Mouse (Mus musculus) cerebellum, adult 2 months (tissue): ENCODE measurements around the gene Idh1.

Experiments
- CTCF ChIP-seq: fragments of 200-500 bp; IDR thresholded peaks from 2 replicates; pipeline ENCODE4 v1.5.1; 2011; ENCODE audit warnings: low read depth, mild to moderate bottlenecking, control low read depth, low read length, moderate library complexity, borderline replicate concordance; ENCODE audit not compliant: insufficient read depth
- POLR2A ChIP-seq: fragments of 200-500 bp; IDR thresholded peaks from 2 replicates; pipeline ENCODE4 v1.6.1; 2011; ENCODE audit warnings: low read length, control low read depth, borderline replicate concordance; ENCODE audit not compliant: insufficient read depth

- no peak for TF ChIP-seq POLR2A
- TF ChIP-seq CTCF, result no peak
Measured at GRCm38 (mm10) chr1:65204299-65204698, 18.0 kb upstream of the Idh1 start.
